Mouse (Mus musculus): ENCODE data around the gene Dhrs11. TPM values are rescaled to one million over a fixed set of nuclear protein-coding genes. Genes with fewer than 3 reads are reported as not detected.
"Not testable (repeated sequence)": the region's sequence is repeated elsewhere in the genome, so short reads cannot be mapped to it uniquely, and the experiment has no call there.

The Dhrs11 gene
- polyA plus RNA-seq, 1 experiment from 2014 or later, result 13.8 TPM

GRCm38 (mm10) chr11:84868786-84869259 is 40.0 kb upstream of the Dhrs11 start:
- Histone ChIP-seq H3K27ac (ENCODE audit: low read depth, low read length) (no peak overlapping the region), H3K4me2 (ENCODE audit: low read depth) (peak overlapping the region; percentile 82), H3K4me1 (ENCODE audit: control insufficient read depth, insufficient read depth, low read length) (peaks cover 7% of the 10 kb centered on the region), H3K36me3 (ENCODE audit: control insufficient read depth, insufficient read depth, low read length) (no peaks in the 10 kb centered on the region), H3K9me3 (ENCODE audit: control insufficient read depth, low read length) (no peaks in the 10 kb centered on the region), H3K4me3 (ENCODE audit: low read depth, low read length) (peak overlapping the region; percentile 89), H3K9ac (ENCODE audit: low read length) (peak overlapping the region; percentile 90), H3K27me3 (ENCODE audit: control insufficient read depth, insufficient read depth, low read length) (no peaks in the 10 kb centered on the region)
- DNase-seq (ENCODE audit: low spot score) (no peak), ATAC-seq (ENCODE audit: insufficient read depth, low FRiP score, low TSS enrichment) (no peak)
- WGBS, result 21% methylated on average over 7 of the region's 7 CpGs

DNA sequence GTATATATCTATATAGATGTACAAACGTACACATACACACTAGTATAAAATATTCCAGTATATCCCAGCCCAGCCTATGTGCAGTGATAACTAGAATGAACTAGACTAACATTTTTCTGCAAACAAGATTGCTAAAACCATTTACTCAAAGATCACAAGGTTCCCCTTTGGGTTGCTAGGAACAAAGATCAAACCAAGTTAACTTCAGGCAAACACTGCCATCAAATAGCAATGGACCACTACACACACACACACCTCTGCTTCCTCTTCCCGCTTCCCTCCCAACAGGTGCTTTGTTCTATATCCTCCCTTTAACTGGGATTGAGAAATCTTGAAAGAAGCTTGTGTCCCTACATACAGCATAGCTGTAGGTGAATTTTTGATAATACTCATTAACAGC is 38.8 kb upstream of the Dhrs11 start:
- no peak overlapping the region for H3K27ac ChIP-seq (ENCODE audit: low read depth, low read length)
- no peaks in the 10 kb centered on the region for H3K9me3 ChIP-seq (ENCODE audit: control insufficient read depth, low read length)
- ATAC-seq (ENCODE audit: insufficient read depth, low FRiP score, low TSS enrichment) (no peak), DNase-seq (ENCODE audit: low spot score) (no peak)
- WGBS, result 93% methylated on average over 2 of the region's 2 CpGs
- peaks cover 7% of the 10 kb centered on the region for H3K4me1 ChIP-seq (ENCODE audit: control insufficient read depth, insufficient read depth, low read length)
- no peak overlapping the region for H3K4me3 ChIP-seq (ENCODE audit: low read depth, low read length)
- no peak overlapping the region for H3K9ac ChIP-seq (ENCODE audit: low read length)
- H3K27me3 ChIP-seq (ENCODE audit: control insufficient read depth, insufficient read depth, low read length), result no peaks in the 10 kb centered on the region
- H3K36me3 ChIP-seq (ENCODE audit: control insufficient read depth, insufficient read depth, low read length), result no peaks in the 10 kb centered on the region
- H3K4me2 ChIP-seq (ENCODE audit: low read depth), result 0 out of 2 replicates have a peak overlapping the region, but pooled peaks have one; percentile 9

GRCm38 (mm10) chr11:84865268-84865667 is 36.5 kb upstream of the Dhrs11 start:
- no peak for ATAC-seq (ENCODE audit: insufficient read depth, low FRiP score, low TSS enrichment)

GRCm38 (mm10) chr11:84855285-84855684 is 26.5 kb upstream of the Dhrs11 start:
- no peaks in the 10 kb centered on the region; the same call in none of the 2 replicates for H3K36me3 ChIP-seq (ENCODE audit: control insufficient read depth, insufficient read depth, low read length)

More at GRCm38 (mm10) chr11:84865268-84865667, 36.5 kb upstream of the Dhrs11 start:
- WGBS, result 78% methylated on average over 2 of the region's 2 CpGs
- Histone ChIP-seq H3K4me1 (ENCODE audit: control insufficient read depth, insufficient read depth, low read length) (peaks cover 7% of the 10 kb centered on the region), H3K27me3 (ENCODE audit: control insufficient read depth, insufficient read depth, low read length) (no peaks in the 10 kb centered on the region), H3K9ac (ENCODE audit: low read length) (no peak overlapping the region), H3K36me3 (ENCODE audit: control insufficient read depth, insufficient read depth, low read length) (no peaks in the 10 kb centered on the region), H3K4me2 (ENCODE audit: low read depth) (no peak overlapping the region), H3K9me3 (ENCODE audit: control insufficient read depth, low read length) (no peaks in the 10 kb centered on the region), H3K4me3 (ENCODE audit: low read depth, low read length) (no peak overlapping the region), H3K27ac (ENCODE audit: low read depth, low read length) (no peak overlapping the region)
- no peak for DNase-seq (ENCODE audit: low spot score)

DNA sequence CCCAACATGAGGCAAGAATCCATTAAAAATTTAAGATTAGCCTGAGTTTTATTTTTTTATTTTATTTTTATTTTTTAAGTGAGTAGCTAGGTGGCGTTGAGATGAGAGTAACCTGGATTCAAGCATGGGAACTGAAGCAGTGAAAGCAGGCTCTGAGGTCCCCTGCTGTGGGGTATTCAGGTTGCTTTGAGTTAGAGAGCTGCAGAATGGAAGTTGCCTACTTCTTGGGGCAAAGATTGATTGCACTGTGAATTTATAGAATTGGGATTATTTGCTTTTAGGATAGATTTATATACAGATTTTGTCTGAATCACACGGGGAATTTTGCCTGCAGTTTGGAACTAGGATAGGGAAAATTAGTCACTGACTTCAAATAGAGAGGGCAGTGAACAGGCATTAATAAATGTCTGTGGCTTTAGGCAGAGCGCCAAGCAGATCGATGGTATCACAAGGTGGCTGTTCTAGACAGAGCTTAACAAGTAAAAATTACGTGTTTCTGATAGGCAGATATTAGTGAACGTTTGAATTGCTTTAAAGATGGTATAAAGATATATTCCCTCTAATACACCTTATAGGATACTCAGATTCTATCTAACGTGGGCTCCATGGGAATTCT is 18.8 kb upstream of the Dhrs11 start:
- ATAC-seq (ENCODE audit: insufficient read depth, low FRiP score, low TSS enrichment) (no peak), DNase-seq (ENCODE audit: low spot score) (no peak)
- 82% methylated on average over 7 of the region's 7 CpGs for WGBS
- Histone ChIP-seq H3K36me3 (ENCODE audit: control insufficient read depth, insufficient read depth, low read length) (peaks cover 7% of the 10 kb centered on the region), H3K4me2 (ENCODE audit: low read depth) (no peak overlapping the region), H3K27ac (ENCODE audit: low read depth, low read length) (no peak overlapping the region), H3K4me3 (ENCODE audit: low read depth, low read length) (no peak overlapping the region), H3K27me3 (ENCODE audit: control insufficient read depth, insufficient read depth, low read length) (no peaks in the 10 kb centered on the region), H3K9me3 (ENCODE audit: control insufficient read depth, low read length) (no peaks in the 10 kb centered on the region), H3K4me1 (ENCODE audit: control insufficient read depth, insufficient read depth, low read length) (no peaks in the 10 kb centered on the region), H3K9ac (ENCODE audit: low read length) (no peak overlapping the region)

More at GRCm38 (mm10) chr11:84855285-84855684, 26.5 kb upstream of the Dhrs11 start:
- DNase-seq (ENCODE audit: low spot score) (no peak), ATAC-seq (ENCODE audit: insufficient read depth, low FRiP score, low TSS enrichment) (no peak)
- Histone ChIP-seq H3K9ac (ENCODE audit: low read length) (no peak overlapping the region), H3K9me3 (ENCODE audit: control insufficient read depth, low read length) (no peaks in the 10 kb centered on the region), H3K4me2 (ENCODE audit: low read depth) (no peak overlapping the region), H3K4me3 (ENCODE audit: low read depth, low read length) (no peak overlapping the region), H3K27me3 (ENCODE audit: control insufficient read depth, insufficient read depth, low read length) (no peaks in the 10 kb centered on the region), H3K4me1 (ENCODE audit: control insufficient read depth, insufficient read depth, low read length) (no peaks in the 10 kb centered on the region), H3K27ac (ENCODE audit: low read depth, low read length) (no peak overlapping the region)
- WGBS, result 95% methylated on average over 6 of the region's 6 CpGs

DNA sequence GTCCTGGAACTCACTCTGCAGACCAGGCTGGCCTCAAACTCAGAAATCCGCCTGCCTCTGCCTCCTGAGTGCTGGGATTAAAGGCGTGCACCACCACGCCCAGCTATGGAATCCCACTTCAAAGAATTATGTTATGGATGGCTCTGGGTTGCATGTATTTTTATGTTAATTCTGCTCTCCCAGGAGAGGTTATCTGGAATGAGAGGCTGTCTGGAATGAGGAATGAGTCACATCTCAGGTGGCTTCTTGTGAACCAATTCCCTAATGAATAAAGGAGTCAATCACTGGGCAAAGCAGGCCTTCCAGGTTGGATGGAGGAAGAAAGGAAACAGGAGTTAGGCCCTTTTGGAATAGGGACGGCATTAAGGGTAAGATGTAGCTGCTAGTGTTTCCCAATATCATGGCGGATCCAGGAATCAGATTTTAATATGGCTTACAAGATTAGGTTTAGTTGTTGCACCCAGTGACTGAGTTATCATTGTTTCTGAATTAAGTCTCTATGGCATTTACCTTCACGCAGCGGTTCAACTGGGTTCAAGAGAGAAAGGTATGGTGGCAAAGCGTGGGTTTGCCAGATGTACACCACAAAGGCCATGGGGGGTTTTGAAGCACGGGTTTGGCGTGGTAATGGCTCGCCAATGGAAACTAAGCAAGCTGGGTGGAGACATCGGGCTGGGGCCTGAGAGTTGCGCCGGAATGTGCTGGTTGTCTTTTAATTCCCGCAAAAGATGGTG is 18.1 kb upstream of the Dhrs11 start:
- Histone ChIP-seq H3K36me3 (ENCODE audit: control insufficient read depth, insufficient read depth, low read length) (peaks cover 7% of the 10 kb centered on the region), H3K4me3 (ENCODE audit: low read depth, low read length) (no peak overlapping the region), H3K4me1 (ENCODE audit: control insufficient read depth, insufficient read depth, low read length) (no peaks in the 10 kb centered on the region), H3K4me2 (ENCODE audit: low read depth) (no peak overlapping the region), H3K27ac (ENCODE audit: low read depth, low read length) (no peak overlapping the region), H3K9me3 (ENCODE audit: control insufficient read depth, low read length) (no peaks in the 10 kb centered on the region), H3K9ac (ENCODE audit: low read length) (no peak overlapping the region), H3K27me3 (ENCODE audit: control insufficient read depth, insufficient read depth, low read length) (no peaks in the 10 kb centered on the region)
- ATAC-seq (ENCODE audit: insufficient read depth, low FRiP score, low TSS enrichment) (no peak), DNase-seq (ENCODE audit: low spot score) (no peak)
- WGBS, result 94% methylated on average over 15 of the region's 15 CpGs

- peaks cover 8% of the 10 kb centered on the region for H3K36me3 ChIP-seq (ENCODE audit: control insufficient read depth, insufficient read depth, low read length)
- WGBS, result 95% methylated on average over 2 of the region's 2 CpGs
- no peak for DNase-seq (ENCODE audit: low spot score)
Measured at GRCm38 (mm10) chr11:84839330-84839729, 10.5 kb upstream of the Dhrs11 start.

DNA sequence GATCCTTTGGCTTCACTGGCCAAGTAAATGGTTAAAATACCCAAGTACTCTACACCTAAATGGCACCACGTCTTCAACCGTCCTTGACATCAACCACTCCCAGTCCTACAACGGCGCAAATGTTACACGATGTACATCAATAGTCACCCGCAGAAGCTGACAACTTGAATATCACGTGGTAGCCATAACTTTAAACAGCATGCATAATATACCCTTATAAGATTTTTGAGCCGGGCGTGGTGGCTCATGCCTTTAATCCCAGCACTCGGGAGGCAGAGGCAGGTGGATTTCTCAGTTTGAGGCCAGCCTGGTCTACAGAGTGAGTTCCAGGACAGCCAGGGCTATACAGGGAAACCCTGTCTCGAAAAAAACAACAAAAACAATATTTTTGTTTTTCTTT is 701 bp upstream of the Dhrs11 start:
- Histone ChIP-seq H3K9ac (ENCODE audit: low read length) (peak overlapping the region; percentile 53; the same call in 1 of the 2 replicates), H3K4me2 (ENCODE audit: low read depth) (peak overlapping the region; percentile 83), H3K4me3 (ENCODE audit: low read depth, low read length) (peak overlapping the region; percentile 70)
- WGBS, result 78% methylated on average over 11 of the region's 11 CpGs
- not testable (repeated sequence) for H3K27me3 ChIP-seq (ENCODE audit: control insufficient read depth, insufficient read depth, low read length); ATAC-seq (ENCODE audit: insufficient read depth, low FRiP score, low TSS enrichment); H3K36me3 ChIP-seq (ENCODE audit: control insufficient read depth, insufficient read depth, low read length); DNase-seq (ENCODE audit: low spot score); H3K4me1 ChIP-seq (ENCODE audit: control insufficient read depth, insufficient read depth, low read length); H3K27ac ChIP-seq (ENCODE audit: low read depth, low read length); H3K9me3 ChIP-seq (ENCODE audit: control insufficient read depth, low read length)

More at GRCm38 (mm10) chr11:84839330-84839729, 10.5 kb upstream of the Dhrs11 start:
- H3K4me1 ChIP-seq (ENCODE audit: control insufficient read depth, insufficient read depth, low read length), result no peaks in the 10 kb centered on the region
- no peak overlapping the region for H3K27ac ChIP-seq (ENCODE audit: low read depth, low read length)
- no peaks in the 10 kb centered on the region for H3K9me3 ChIP-seq (ENCODE audit: control insufficient read depth, low read length)
- H3K4me2 ChIP-seq (ENCODE audit: low read depth), result no peak overlapping the region
- ATAC-seq (ENCODE audit: insufficient read depth, low FRiP score, low TSS enrichment), result no peak
- H3K27me3 ChIP-seq (ENCODE audit: control insufficient read depth, insufficient read depth, low read length), result no peaks in the 10 kb centered on the region
- H3K9ac ChIP-seq (ENCODE audit: low read length), result no peak overlapping the region
- no peak overlapping the region for H3K4me3 ChIP-seq (ENCODE audit: low read depth, low read length)

Data from neural tube, embryonic 11.5 days (tissue).